Mouse (Mus musculus) liver, embryonic 14.5 days (tissue): ENCODE results near the gene Nek9. TPM values are rescaled to one million over a fixed set of nuclear protein-coding genes. Genes with fewer than 3 reads are reported as not detected.
A peak's percentile ranks its signal among the peaks of the same experiment; 100 is the strongest.

Experiments
- ATAC-seq: fragments of 200-750 bp; cut with Nextera tagmentation; 2 replicates; pipeline ENCODE4 v1.8.0; 2017; ENCODE audit warnings: moderate number of reproducible peaks, mild to moderate bottlenecking, moderate library complexity; ENCODE audit not compliant: insufficient read depth
- DNase-seq, 3 experiments: peaks; one replicate each; pipeline ENCODE4 v3.0.0-alpha.2; 2012 to 2013; ENCODE audit warnings: low read depth in 3 of 3, low spot score in 3 of 3
- H3K27ac ChIP-seq: fragments of 300-500 bp; sonication (generic); 2 replicates; pipeline ENCODE4 v1.5.1; 2014; ENCODE audit warnings: moderate library complexity, mild to moderate bottlenecking, control low read depth, inconsistent platforms
- H3K27me3 ChIP-seq: fragments of 300-500 bp; sonication (generic); 2 replicates; pipeline ENCODE4 v1.6.1; 2014; ENCODE audit warnings: mild to moderate bottlenecking, low read length, moderate library complexity; ENCODE audit not compliant: control insufficient read depth, insufficient read depth
- H3K36me3 ChIP-seq: fragments of 300-500 bp; sonication (generic); replicated peaks from 2 replicates; pipeline ENCODE4 v1.6.1; 2014; ENCODE audit warnings: low read depth; ENCODE audit not compliant: control insufficient read depth, insufficient read depth
- H3K4me1 ChIP-seq, 2 experiments: fragments of 200-500 bp in 1 of 2; fragments of 300-500 bp in 1 of 2; sonication (generic) in 1 of 2; replicated peaks; 2 replicates each; pipeline ENCODE4 v1.6.1; 2012 to 2014; ENCODE audit warnings: antibody characterized with exemption in 1 of 2, inconsistent platforms in 1 of 2, low read length in 1 of 2; ENCODE audit not compliant: control insufficient read depth in 2 of 2, insufficient read depth in 2 of 2
- H3K4me2 ChIP-seq: fragments of 300-500 bp; sonication (generic); 2 replicates; pipeline ENCODE4 v1.6.1; 2014; ENCODE audit warnings: low read depth, mild to moderate bottlenecking, control low read depth, moderate library complexity
- H3K4me3 ChIP-seq, 2 experiments: fragments of 200-500 bp in 1 of 2; fragments of 300-500 bp in 1 of 2; sonication (generic) in 1 of 2; 2 replicates each; pipeline ENCODE4 v1.5.1; 2012 to 2014; ENCODE audit warnings: low read depth in 2 of 2, low read length in 2 of 2, mild to moderate bottlenecking in 2 of 2, control low read depth in 1 of 2, inconsistent platforms in 1 of 2, moderate library complexity in 1 of 2; ENCODE audit not compliant: insufficient read depth in 1 of 2
- H3K9ac ChIP-seq: fragments of 300-500 bp; sonication (generic); replicated peaks from 2 replicates; pipeline ENCODE4 v1.6.1; 2014; ENCODE audit warnings: mild to moderate bottlenecking, control low read depth, moderate library complexity
- H3K9me3 ChIP-seq: fragments of 300-500 bp; sonication (generic); 2 replicates; pipeline ENCODE4 v1.6.1; 2016; ENCODE audit warnings: low read length, mixed read lengths; ENCODE audit not compliant: control insufficient read depth
- CTCF ChIP-seq: IDR thresholded peaks from 2 replicates; pipeline ENCODE4 v1.5.1; 2016; ENCODE audit warnings: antibody characterized with exemption, low read depth, control low read depth
- EP300 ChIP-seq: IDR thresholded peaks from 2 replicates; pipeline ENCODE4 v1.6.1; 2016; ENCODE audit warnings: antibody characterized with exemption, low read depth
- WGBS: fragments of 180-500 bp; shearing (Covaris S2); extraction: QIAGEN DNeasy Blood & Tissue Kit; methylation state at CpG from one replicate; pipeline ENCODE4 v1.1.7; 2014; ENCODE audit not compliant: insufficient replicate concordance; 5-methylcytosine and 5-hydroxymethylcytosine counted together
- polyA plus RNA-seq, 2 experiments: library from polyadenylated mRNA; depleted of rRNA in 1 of 2; stranded (reverse) in 1 of 2; unstranded in 1 of 2; fragments of >200 nt; fragmentation: Nextera tagmentation in 1 of 2; extraction: Ambion mirVana in 1 of 2; gene quantifications; 2 replicates each; pipeline versions ENCODE4 v1.2.1 to v1.2.3; 2012 to 2014

Gene Nek9
- polyA plus RNA-seq, 2 experiments, result 4.1 to 8.8 TPM

DNA sequence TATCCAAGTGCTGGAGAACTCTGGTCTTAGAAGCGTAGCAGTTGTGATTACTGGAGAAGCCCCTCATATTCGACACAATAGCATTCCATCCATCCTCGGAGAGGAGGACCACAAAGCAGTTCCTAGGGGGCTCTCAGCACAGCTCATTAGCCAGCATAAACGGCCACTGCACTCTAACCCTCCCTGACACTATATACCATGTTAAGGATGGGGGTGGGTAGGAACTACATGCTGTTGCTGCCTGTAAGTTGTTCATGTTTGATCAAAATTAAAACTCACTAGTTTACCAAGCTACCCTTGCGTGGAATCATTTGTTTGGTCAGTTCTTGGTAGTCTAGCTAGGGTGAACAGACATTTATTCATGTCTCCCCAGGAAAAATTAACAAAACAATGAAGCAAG is 62.9 kb downstream of the Nek9 start:
- Histone ChIP-seq H3K36me3 (peaks cover 8% of the 10 kb centered on the region), H3K27ac (no peak overlapping the region), H3K4me1 (peaks cover 23 to 32% of the 10 kb centered on the region in 2 experiments), H3K4me3 (no peak overlapping the region), H3K9me3 (no peaks in the 10 kb centered on the region), H3K27me3 (no peaks in the 10 kb centered on the region), H3K9ac (no peak overlapping the region), H3K4me2 (no peak overlapping the region)
- DNase-seq (no peak), ATAC-seq (no peak)
- WGBS, result 78% methylated on average over 5 of the region's 5 CpGs
- no peak for TF ChIP-seq EP300
- TF ChIP-seq CTCF, result no peak

DNA sequence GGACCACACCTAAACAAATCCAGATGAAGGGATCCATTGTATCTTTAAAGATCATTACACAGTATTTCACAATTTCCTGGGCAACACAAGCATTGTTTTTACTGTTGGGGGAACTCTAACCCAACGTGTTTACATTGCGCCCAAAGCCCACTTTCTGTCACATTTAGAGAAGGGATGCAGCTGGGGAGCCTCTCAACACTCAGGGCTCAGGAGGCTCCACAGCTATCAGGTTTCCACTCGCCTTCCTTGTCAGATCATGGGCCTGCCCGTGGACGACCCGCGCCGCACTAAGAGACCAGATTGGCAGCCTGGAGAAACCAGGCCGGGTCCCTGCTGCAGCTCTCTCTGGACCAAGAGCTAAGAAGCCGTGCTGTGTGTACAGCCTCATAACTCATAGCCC is 65.7 kb downstream of the Nek9 start:
- 78% methylated on average over 10 of the region's 10 CpGs for WGBS
- TF ChIP-seq CTCF, result no peak
- no peak for TF ChIP-seq EP300
- Histone ChIP-seq H3K4me3 (no peak overlapping the region), H3K27ac (no peak overlapping the region), H3K4me1 (peaks cover 11 to 17% of the 10 kb centered on the region in 2 experiments), H3K36me3 (peaks cover 8% of the 10 kb centered on the region), H3K27me3 (no peaks in the 10 kb centered on the region), H3K4me2 (no peak overlapping the region), H3K9me3 (no peaks in the 10 kb centered on the region), H3K9ac (no peak overlapping the region)
- no peak for DNase-seq
- no peak for ATAC-seq

DNA sequence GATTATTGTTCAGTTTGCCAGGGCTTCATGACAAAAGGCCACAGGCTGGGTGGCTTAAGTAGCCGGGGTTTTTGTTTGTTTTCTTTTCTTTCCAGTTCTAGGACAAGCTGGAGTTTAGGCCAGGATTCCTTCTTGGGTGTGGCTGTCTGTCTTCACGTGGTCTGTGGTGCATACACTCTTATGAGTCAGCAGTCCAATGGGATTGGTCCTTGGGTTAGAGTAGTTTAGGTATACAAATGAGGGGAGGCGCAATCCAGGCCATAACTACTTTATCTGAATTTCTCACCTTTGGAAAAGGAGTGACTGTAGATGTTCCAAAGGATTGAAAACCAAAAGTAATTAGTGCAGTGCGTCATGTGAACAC is 67.3 kb downstream of the Nek9 start:
- TF ChIP-seq CTCF (no peak), EP300 (no peak)
- Histone ChIP-seq H3K9ac (no peak overlapping the region), H3K4me2 (no peak overlapping the region), H3K4me3 (no peak overlapping the region), H3K36me3 (peaks cover 8% of the 10 kb centered on the region), H3K27me3 (no peaks in the 10 kb centered on the region), H3K9me3 (no peaks in the 10 kb centered on the region), H3K27ac (no peak overlapping the region), H3K4me1 (peaks cover 9 to 10% of the 10 kb centered on the region in 2 experiments; a peak in 3 of 4 replicates)
- 56% methylated on average over 4 of the region's 4 CpGs for WGBS
- DNase-seq (peak in 1 of 3 experiments; percentile 38), ATAC-seq (peak; percentile 50; the same call in 1 of the 2 replicates)

DNA sequence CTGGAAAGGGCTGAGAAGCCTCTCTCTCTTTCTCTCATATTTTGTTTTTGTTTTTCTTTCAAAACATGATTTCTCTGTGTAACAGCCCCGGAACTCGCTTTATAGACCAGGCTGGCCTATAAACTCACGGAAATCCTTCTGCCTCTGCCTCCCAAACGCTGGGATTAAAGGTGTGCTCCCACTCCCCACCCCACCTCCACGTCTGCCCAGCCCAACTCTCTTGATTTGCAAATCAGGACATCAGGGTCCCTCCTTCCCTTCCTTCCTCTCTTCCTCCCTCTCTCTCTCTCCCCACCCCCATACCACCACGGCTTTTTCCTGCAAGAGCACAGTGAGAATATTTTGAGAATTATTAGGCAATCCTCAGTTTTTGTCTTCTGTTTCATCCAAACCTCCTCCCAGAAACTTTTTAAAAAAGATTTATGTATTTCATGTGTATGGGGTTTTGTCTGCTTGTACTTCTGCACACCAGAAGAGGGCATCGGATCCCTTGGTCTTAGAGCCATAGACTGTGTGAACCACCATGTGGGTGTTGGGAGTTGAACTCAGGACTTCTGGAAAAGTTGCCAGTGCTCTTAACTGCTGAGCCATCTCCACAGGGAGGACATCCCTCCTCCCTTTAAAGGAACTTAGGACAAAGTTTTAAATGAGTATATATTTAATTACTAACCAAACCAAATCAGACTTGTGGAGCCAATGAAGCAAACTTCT is 67.9 kb downstream of the Nek9 start:
- H3K4me3 ChIP-seq, result no peak overlapping the region
- TF ChIP-seq CTCF (peak; percentile 32; the same call in 1 of the 2 replicates), EP300 (no peak)
- no peak for DNase-seq

DNA sequence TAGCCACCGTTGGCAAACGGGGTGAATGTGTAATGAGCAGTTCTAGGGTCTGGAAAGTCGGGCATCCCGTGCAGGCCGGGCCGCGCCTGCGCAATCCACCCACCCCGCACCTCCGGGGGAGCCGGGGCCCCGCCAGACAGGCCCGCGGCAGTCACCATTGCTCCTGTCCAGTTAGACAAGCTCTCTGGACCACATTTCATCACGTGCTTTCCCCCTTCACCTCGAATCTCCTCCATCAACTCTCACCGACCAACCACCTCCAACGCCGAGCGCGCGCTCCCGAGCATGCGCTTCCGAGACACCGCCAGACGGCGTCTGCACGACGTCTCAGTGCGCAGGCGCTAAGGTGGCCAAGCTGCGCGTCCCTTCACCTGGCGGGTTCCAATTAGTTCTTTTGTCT is 68.8 kb downstream of the Nek9 start, which contains the start of gene Mlh3:
Gene Mlh3, minus strand, starts transcription at position 281 of the 400 bp plus-strand sequence.
- peaks cover 5% of the 10 kb centered on the region for H3K36me3 ChIP-seq
- DNase-seq (peak; percentile 66 to 69 (median 68)), ATAC-seq (peak; percentile 87)
- H3K4me3 ChIP-seq, result peak within 1 kb of the TSS; percentile 72 to 85
- H3K27ac ChIP-seq, result peak within 1 kb of the TSS; percentile 26
- peak within 1 kb of the TSS; percentile 83 for H3K4me2 ChIP-seq
- H3K9me3 ChIP-seq, result no peaks in the 10 kb centered on the region
- peaks cover 9 to 10% of the 10 kb centered on the region in 2 experiments; a peak in 3 of 4 replicates for H3K4me1 ChIP-seq
- H3K27me3 ChIP-seq, result no peaks in the 10 kb centered on the region
- WGBS, result 2% methylated on average over 35 of the region's 35 CpGs
- TF ChIP-seq EP300, result no peak
- peak; percentile 81 for TF ChIP-seq CTCF
- H3K9ac ChIP-seq, result peak within 1 kb of the TSS; percentile 65

More for the DNA sequence above, 67.9 kb downstream of the Nek9 start:
- H3K4me1 ChIP-seq, result peaks cover 9 to 10% of the 10 kb centered on the region in 2 experiments; a peak in 3 of 4 replicates
- no peak overlapping the region; the same call in 1 of the 2 replicates for H3K27ac ChIP-seq
- 58% methylated on average over 7 of the region's 7 CpGs for WGBS
- H3K27me3 ChIP-seq, result no peaks in the 10 kb centered on the region
- peak overlapping the region; percentile 83; the same call in 1 of the 2 replicates for H3K4me2 ChIP-seq
- H3K9me3 ChIP-seq, result no peaks in the 10 kb centered on the region
- ATAC-seq, result no peak
- H3K9ac ChIP-seq, result no peak overlapping the region
- H3K36me3 ChIP-seq, result peaks cover 8% of the 10 kb centered on the region
